Mouse (Mus musculus) thymus, adult 2 months (tissue): Measurements from ENCODE around the gene Iqcn.

ENCODE experiments used
- CTCF ChIP-seq: fragments of 200-500 bp; IDR thresholded peaks from 2 replicates; pipeline ENCODE4 v1.5.1; 2012; ENCODE audit warnings: mild to moderate bottlenecking, control low read depth, low read length, moderate library complexity, borderline replicate concordance; ENCODE audit not compliant: control insufficient read depth, poor library complexity, insufficient read depth; ENCODE audit errors: extremely low read depth
- POLR2A ChIP-seq: fragments of 200-500 bp; IDR thresholded peaks from 2 replicates; pipeline ENCODE4 v1.6.1; 2012; ENCODE audit warnings: mild to moderate bottlenecking, low read length, control low read depth, moderate library complexity; ENCODE audit not compliant: control insufficient read depth, poor library complexity, insufficient read depth; ENCODE audit errors: extremely low read depth

DNA sequence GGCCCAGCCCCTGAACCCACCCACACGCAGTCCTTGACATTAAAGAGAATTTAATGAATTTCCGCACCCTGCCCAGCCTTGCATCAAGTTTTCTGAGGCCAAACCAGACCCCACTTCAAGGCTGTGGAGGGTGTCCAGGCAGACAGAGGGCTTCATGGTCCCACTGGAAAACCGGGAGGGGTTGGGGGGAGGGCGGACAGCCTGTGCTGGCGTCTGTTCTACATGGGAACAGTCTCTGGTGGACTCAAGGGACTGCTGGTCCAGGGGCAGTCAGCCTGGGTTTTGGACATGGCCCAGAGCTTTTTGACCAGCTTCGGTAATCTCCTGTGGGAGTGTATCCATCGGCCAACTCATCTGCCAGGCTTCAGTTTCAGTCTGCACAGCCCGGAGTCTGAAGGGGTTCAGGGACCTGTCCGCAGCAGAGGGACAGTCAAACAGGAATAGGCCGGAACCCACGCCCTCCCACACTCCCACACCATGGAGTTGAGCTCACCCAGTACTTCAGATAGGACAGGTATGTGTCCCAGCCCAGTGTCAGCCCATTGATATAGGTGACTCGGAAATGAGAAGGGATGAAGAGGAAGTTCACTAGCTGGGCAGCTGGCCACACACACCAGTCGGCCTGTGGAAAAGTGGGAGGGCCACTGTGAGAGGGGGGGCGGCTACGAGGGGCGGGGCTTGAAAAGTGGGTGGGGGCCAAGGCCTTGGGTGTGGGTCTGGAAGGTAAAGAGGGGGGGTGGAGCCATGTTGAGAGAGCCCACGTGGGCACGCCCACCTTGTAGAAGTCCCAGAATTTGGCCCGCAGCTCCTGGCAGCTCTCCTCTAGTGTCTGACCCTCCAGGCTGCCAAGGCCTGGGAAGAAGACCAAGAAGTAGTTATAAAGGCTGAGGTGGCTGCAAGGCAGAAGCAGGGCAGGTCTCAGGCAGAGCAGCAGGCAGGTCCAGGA, 55.6 kb downstream of the Iqcn start:
- TF ChIP-seq CTCF (no peak), POLR2A (no peak)
